9 mouse cellular contexts compared by ENCODE assay signal in genomic region chr12:14315780-14316179, GRCm38 (mm10).
DNase-seq lines count a peak whose midpoint lies in the region; ATAC-seq lines count a peak whose summit lies in the region.
"Had no signal": no experiment of that assay in that cellular context is flagged by ENCODE, and none has a peak within 500 bp of the region (broad histone marks: within the 10 kb centered on the region; RNA-seq: fewer than 3 reads in every experiment).

No protein-coding gene starts in this region.

- no peaks in the 10 kb centered on the region for H3K36me3 ChIP-seq in forebrain, embryonic 14.5 days (ENCODE audit: control insufficient read depth, insufficient read depth, low read length)
- no peaks in the 10 kb centered on the region for H3K36me3 ChIP-seq in forebrain, embryonic 15.5 days
- no peaks in the 10 kb centered on the region for H3K36me3 ChIP-seq in lung, embryonic 16.5 days (ENCODE audit: control insufficient read depth, insufficient read depth, low read length)
- H3K36me3 ChIP-seq: limb, embryonic 12.5 days had no signal

- no peak overlapping the region for H3K4me2 ChIP-seq in forebrain, embryonic 14.5 days (ENCODE audit: low read length)
- H3K4me2 ChIP-seq in forebrain, embryonic 15.5 days (replicated peaks), result no peak overlapping the region
- peak overlapping the region; percentile 27; the same call in 1 of the 2 replicates for H3K4me2 ChIP-seq in lung, embryonic 16.5 days (ENCODE audit: low read depth, low read length)
- H3K4me2 ChIP-seq: limb, embryonic 12.5 days had no signal

- no peak overlapping the region for H3K9ac ChIP-seq in forebrain, embryonic 14.5 days (ENCODE audit: low read length)
- no peak overlapping the region for H3K9ac ChIP-seq in forebrain, embryonic 15.5 days (replicated peaks)
- no peak overlapping the region for H3K9ac ChIP-seq in lung, embryonic 16.5 days (ENCODE audit: low read length)
- H3K9ac ChIP-seq: limb, embryonic 12.5 days had no signal

- intact Hi-C loops in heart, postnatal 14 days (cut with DNase I), result loop anchor here (1.0 to 2.0 kb wide), 2 partner anchors 165 to 471 kb away; no protein-coding TSS in a partner anchor

- DNase-seq in forebrain, embryonic 14.5 days (ENCODE audit: low spot score), result peak; percentile 40
- DNase-seq in right cerebral cortex, adult 18-20 months, result peak; percentile 59
- no peak for DNase-seq in right cerebral cortex, postnatal 14 days
- peak; percentile 10 to 43 for DNase-seq in heart, postnatal 14 days
- no peak for DNase-seq in gastrocnemius, postnatal 10 days
- DNase-seq in c-Kit-positive CD71-positive TER-119-positive erythroid progenitor cells, embryonic 14.5 days (ENCODE audit: low spot score), result no peak

- WGBS in forebrain, embryonic 14.5 days, result 64% methylated on average over 5 of the region's 5 CpGs
- 58% methylated on average over 5 of the region's 5 CpGs for WGBS in forebrain, embryonic 15.5 days
- 24% methylated on average over 5 of the region's 5 CpGs for WGBS in lung, embryonic 16.5 days

- no peaks in the 10 kb centered on the region for H3K9me3 ChIP-seq in forebrain, embryonic 14.5 days (replicated peaks; ENCODE audit: control insufficient read depth, low read length)
- H3K9me3 ChIP-seq in forebrain, embryonic 15.5 days, result no peaks in the 10 kb centered on the region
- no peaks in the 10 kb centered on the region for H3K9me3 ChIP-seq in lung, embryonic 16.5 days (ENCODE audit: control insufficient read depth, low read length)
- H3K9me3 ChIP-seq: limb, embryonic 12.5 days had no signal

- no peaks in the 10 kb centered on the region for H3K27me3 ChIP-seq in forebrain, embryonic 14.5 days (replicated peaks; ENCODE audit: control insufficient read depth, insufficient read depth, low read length)
- no peaks in the 10 kb centered on the region for H3K27me3 ChIP-seq in forebrain, embryonic 15.5 days
- H3K27me3 ChIP-seq in lung, embryonic 16.5 days (ENCODE audit: control insufficient read depth, insufficient read depth, low read depth, low read length), result no peaks in the 10 kb centered on the region
- H3K27me3 ChIP-seq: limb, embryonic 12.5 days had no signal

- no peaks in the 10 kb centered on the region for H3K4me1 ChIP-seq in forebrain, embryonic 14.5 days (ENCODE audit: control insufficient read depth, insufficient read depth, low read length)
- H3K4me1 ChIP-seq in forebrain, embryonic 15.5 days, result no peaks in the 10 kb centered on the region
- H3K4me1 ChIP-seq in lung, embryonic 16.5 days (replicated peaks; ENCODE audit: control insufficient read depth, insufficient read depth, low read length), result peaks cover 5% of the 10 kb centered on the region
- H3K4me1 ChIP-seq: limb, embryonic 12.5 days had no signal

- H3K27ac ChIP-seq in forebrain, embryonic 14.5 days (ENCODE audit: low read depth, low read length), result no peak overlapping the region
- H3K27ac ChIP-seq in forebrain, embryonic 15.5 days (replicated peaks), result no peak overlapping the region
- no peak overlapping the region for H3K27ac ChIP-seq in lung, embryonic 16.5 days (ENCODE audit: low read length)
- H3K27ac ChIP-seq: limb, embryonic 12.5 days had no signal

- ATAC-seq in forebrain, embryonic 14.5 days, result no peak
- ATAC-seq in forebrain, embryonic 15.5 days (replicated peaks), result no peak
- peak; percentile 83 for ATAC-seq in lung, embryonic 16.5 days (ENCODE audit: low read depth)

- no peak overlapping the region for H3K4me3 ChIP-seq in forebrain, embryonic 14.5 days (ENCODE audit: low read depth, low read length)
- no peak overlapping the region for H3K4me3 ChIP-seq in forebrain, embryonic 15.5 days
- no peak overlapping the region for H3K4me3 ChIP-seq in lung, embryonic 16.5 days (ENCODE audit: low read length)
- H3K4me3 ChIP-seq: limb, embryonic 12.5 days had no signal

Comparison
In these comparisons a context has a peak if more than half of its experiments do, and no peak if none do; other contexts are left out.
1. DNase-seq: peak in forebrain, embryonic 14.5 days (single experiment), right cerebral cortex, adult 18-20 months (single experiment) and heart, postnatal 14 days (2 of 2); none in right cerebral cortex, postnatal 14 days (single experiment), gastrocnemius, postnatal 10 days (single experiment) and c-Kit-positive CD71-positive TER-119-positive erythroid progenitor cells, embryonic 14.5 days (single experiment).